Mouse (Mus musculus): ENCODE measurements around the gene Srsf9.

- TF ChIP-seq CTCF (IDR thresholded peaks at IDR 0.05; ENCODE audit: low read depth) = peak; percentile 88
- no peak for TF ChIP-seq EP300 (optimal IDR thresholded peaks at IDR 0.05)
Observed at GRCm38 (mm10) chr5:115347564-115347963, 20.6 kb downstream of the Srsf9 start.

Measured in stomach, postnatal 0 days (tissue).